Mouse (Mus musculus): Measurements from ENCODE around the gene Trappc10.

- TF ChIP-seq POLR2A (IDR thresholded peaks at IDR 0.05; ENCODE audit: insufficient read depth, low read length), result no peak
- TF ChIP-seq CTCF (IDR thresholded peaks at IDR 0.05; ENCODE audit: low read depth, low read length), result no peak
- no peak for TF ChIP-seq EP300 (IDR thresholded peaks at IDR 0.05; ENCODE audit: insufficient read depth, low read depth, low read length)
These were observed 30.1 kb downstream of the Trappc10 start for GRCm38 (mm10) chr10:78214371-78214770.

Measured in ES-Bruce4 (cell line).